Mouse (Mus musculus) retina, embryonic 14.5 days (tissue): ENCODE measurements around the gene Crlf1.

Experiments used
- DNase-seq: peaks from one replicate; pipeline ENCODE4 v3.0.0-alpha.2; 2015; ENCODE audit warnings: low spot score

Gene Crlf1

GRCm38 (mm10) chr8:70468733-70469132 is 24.2 kb upstream of the Crlf1 start:
- DNase-seq, result no peak

DNA sequence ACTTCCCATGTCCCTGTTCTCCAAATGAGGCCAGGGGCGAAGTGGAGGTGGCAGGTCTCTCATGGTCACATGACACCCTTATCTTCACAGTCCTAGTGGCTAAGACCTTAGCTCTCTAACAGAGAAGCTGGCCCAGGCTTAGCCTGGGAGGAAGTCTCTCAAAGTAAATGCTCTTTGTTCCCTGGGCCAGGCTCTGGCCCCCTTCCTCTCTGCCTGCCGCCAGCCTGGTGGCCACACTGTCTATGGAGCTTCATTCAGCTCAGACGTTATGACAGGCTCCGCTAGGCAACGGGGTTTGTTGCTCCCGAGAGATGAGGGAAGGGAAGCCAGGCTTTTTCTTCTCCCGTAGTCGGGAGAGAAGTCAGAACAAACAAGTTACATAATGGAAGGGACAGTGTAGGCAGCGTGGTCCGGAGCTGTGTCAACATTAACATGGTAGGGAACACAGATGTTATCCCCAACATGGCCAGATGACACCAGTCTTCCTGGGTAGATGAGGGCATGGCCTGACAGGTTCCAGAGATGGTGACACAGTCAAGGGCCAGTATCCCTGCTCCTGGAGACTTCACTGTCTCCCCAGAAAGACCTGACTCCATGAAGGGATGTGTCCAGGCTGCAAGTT is 23.6 kb upstream of the Crlf1 start:
- DNase-seq, result no peak

GRCm38 (mm10) chr8:70469938-70470337 is 23.0 kb upstream of the Crlf1 start:
- no peak for DNase-seq

GRCm38 (mm10) chr8:70471856-70472255 is 21.1 kb upstream of the Crlf1 start:
- no peak for DNase-seq

GRCm38 (mm10) chr8:70476333-70477268 is 16.4 kb upstream of the Crlf1 start, which contains the start of gene Klhl26:
TSS of gene Klhl26 (minus strand) at chr8:70476968.
- peak; percentile 95 for DNase-seq

- DNase-seq, result no peak
Observed at GRCm38 (mm10) chr8:70477269-70477982, 15.5 kb upstream of the Crlf1 start.

DNA sequence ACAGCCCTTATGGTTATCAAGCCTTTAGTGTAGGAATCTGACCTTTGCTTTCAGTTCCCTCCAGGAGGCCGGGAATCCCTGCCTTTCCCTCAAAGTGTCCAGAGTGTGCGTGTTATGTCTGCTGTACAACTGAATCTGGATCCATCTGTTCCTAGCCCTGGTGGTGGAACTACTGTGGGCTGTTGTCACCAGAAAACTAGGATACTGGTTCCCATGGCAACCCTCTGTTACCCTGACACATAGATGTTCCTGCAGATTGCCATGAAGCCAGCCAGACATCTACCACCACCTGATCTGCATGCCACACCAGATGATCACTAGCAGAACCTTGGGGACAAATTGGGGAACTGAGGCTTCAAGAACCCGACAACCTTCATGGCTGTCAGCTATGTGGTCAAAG is 11.1 kb upstream of the Crlf1 start:
- DNase-seq, result no peak

- DNase-seq, result no peak
Observed at GRCm38 (mm10) chr8:70482943-70483342, 10.0 kb upstream of the Crlf1 start.

- DNase-seq, result no peak
Observed at GRCm38 (mm10) chr8:70486191-70486681, 6.7 kb upstream of the Crlf1 start.

DNA sequence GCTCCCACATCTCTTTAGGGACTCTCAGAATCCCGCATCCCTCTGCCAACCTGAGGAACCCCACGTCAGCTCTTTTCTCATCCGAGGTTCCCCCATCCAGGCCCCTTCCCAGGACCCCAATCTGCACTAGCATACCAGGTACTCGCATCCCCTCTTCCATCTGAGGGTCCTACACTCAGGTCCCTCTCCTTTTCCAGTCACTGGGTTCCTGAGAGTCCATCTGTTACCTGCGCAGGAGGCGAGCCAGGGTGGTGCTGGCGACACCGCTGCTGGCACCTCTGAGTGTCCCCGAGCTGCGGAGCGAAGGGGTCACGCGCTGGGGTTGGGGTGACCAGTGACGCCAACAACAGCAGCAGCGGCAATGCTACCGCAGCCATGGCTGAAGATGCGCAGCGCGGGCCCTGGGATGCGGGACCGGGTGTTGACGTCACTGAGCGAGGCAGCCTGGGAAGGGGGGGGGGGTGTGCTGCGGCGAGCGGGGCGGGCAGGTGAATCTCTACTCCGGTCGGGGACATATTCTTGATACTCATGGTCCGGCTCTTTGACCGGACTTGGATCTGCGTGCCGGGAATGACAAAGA is 5.9 kb upstream of the Crlf1 start, which contains the start of gene Tmem59l:
TSS of gene Tmem59l (minus strand) at position 418 of the 580 bp plus-strand sequence.
- DNase-seq, result no peak

DNA sequence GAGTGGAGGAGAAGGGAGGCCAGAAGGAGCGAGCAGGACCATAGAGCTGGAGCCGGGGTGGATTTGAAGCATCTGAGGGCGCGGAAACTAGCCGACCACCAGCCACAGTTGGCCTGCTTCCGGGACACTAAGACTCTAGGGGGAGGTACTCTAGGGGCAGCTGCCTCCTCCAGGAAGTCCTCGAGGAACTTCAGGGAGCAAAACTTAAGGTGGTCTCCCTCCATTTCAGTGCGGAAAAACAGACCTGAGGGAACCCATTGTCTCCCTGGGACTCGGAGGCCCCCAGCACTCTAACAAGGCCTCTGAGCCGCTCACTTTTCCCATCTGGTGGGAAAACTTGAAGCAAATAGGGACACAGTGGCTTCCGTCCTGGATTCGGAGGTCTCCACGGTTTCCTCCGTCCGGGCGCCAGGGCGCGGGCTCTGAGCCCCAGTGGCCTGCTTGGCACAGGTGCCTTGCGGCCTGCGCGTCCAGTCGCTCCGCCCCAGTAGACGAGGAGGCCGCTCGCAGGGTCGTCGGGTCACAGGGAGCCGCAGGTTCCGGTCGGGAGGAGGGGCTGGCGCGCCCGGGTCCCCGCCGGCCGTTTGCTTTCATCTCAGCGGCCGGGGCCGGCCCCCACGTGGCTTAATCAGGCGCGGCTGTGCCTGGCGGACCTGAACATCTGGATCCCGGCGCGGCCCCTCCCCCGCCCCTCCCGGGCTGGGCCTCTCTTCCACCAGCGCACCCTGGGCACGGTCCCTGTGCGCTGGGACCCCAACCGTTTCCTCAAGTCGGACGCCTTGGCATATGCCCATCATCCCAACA is 4.8 kb upstream of the Crlf1 start:
- no peak for DNase-seq

DNA sequence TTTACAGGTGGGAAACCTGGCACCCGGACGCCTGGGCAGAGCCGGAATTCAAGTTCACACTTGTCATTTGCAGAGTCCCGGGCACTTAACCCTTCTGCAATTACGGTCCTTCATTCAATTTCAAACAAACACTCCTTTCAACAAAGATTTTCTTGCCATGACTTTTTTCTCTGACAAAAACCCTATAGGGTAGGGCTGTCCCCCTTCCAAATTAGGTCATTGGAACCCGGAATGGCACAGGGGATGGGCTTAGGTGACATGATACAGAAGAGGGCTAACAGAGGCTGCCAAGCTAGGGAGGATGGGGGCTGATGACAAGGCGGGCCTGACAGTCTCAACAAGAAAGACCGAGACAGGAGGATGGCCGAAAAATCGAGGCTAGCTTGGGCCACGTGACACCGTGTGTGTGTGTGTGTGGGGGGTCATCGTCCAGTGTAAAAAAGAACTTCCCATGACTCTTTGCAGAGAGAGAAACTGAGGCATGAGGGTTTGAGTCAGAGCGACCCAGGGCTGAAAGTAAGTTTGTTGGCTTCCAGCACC is 4.0 kb upstream of the Crlf1 start:
- no peak for DNase-seq

- no peak for DNase-seq
Observed at GRCm38 (mm10) chr8:70489576-70489975, 3.4 kb upstream of the Crlf1 start.

DNA sequence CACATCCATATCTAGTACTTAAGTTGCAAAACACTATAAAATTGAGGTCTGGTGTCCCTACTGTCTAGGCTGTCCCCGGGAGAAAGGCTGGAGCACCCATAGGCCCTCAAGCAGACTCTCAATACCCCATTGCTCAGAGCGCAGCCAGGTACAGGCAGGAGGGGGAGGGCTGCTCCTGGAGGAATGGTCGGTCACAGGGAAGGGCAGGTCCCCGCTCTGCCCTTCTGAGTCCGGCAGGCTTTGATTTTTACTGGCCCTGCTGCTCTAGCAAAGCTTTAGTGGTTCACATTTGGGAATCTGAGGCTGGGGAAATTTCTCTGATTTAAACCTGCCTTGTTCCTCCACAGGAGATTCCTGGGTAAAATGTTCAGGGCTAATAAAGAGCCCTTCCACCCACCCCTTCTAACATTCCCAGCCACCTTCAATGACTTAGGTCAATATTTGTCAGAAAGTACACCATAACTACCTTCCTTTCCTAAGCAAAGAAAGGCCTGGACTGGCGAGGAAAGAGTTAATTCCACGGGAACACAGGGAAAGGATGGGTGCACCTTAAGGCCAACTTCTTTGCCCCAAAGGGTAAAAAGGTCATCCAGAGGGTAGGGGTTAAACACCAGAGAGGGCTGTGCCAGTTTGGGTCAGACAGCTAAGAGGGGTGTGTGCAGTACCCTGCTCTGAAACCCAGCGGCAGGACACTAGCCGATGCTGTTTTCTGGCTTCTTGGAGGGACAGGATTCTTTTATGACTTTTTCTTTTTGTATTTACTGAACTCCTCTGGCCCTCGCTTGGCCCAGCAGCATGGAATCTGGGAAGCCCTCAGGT is 2.7 kb upstream of the Crlf1 start:
- no peak for DNase-seq

DNA sequence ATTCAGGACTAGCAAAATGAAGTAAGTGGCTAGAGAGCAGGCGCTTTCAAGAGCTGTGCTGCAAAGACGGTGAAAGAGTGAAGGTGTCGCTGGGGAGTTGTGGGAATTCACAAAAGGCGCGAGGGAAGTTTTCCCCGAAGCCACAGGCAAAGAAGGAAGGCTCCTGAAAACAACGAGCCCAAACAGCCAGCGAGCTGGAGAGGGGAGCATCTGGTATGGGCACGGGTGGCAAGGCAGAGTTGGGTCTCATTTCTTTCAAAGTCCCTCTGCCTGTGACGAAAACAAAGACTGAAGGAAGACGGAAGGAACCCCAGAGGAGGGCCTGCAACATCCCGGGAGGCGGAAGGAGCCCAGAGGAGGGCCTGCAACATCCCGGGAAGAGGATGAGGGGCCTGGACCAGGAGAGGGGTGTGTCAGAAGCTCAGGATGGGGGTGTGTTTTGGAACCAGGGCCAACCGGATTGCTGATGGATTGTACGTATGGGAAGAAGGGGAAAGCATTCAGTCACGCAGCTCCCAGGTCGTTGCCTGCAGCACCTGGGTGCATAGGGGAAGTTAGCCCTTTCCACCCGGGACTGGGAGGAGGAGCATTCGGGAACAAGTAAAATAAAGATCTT is 2.0 kb upstream of the Crlf1 start:
- DNase-seq, result no peak

DNA sequence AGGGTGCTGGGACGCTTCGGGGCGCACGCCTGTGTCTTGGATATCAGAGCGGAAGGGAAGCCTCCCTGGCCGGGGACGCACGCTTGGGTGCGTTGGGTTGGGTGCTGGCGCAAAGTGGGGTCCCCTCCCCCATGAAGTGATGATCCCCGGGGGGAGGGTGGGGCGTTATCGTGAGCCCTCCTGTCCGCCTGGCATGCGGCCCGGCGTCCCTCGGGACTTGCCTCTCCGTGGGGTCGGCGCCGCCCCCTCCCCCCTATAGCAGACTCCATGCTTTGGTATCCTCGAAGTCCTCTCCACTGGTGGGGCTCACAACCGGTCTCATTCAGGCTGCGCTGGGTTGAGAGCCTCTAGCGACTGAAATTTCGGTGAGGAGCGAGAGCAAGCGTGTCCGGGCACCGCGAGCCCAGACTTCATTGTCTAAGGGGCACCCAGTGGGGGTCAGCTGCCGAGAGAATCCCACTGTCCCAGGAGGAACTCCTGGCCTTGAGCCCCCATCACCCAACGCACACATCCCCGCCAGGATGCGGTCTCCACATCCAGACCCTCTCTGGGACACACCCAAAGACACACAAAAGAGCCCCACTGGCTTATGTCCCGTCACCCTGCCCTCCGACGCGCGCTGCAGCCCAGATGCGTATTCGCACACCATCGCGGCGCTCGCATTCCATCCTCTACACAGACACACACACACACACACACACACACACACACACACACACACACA is 896 bp downstream of the Crlf1 start:
- no peak for DNase-seq

DNA sequence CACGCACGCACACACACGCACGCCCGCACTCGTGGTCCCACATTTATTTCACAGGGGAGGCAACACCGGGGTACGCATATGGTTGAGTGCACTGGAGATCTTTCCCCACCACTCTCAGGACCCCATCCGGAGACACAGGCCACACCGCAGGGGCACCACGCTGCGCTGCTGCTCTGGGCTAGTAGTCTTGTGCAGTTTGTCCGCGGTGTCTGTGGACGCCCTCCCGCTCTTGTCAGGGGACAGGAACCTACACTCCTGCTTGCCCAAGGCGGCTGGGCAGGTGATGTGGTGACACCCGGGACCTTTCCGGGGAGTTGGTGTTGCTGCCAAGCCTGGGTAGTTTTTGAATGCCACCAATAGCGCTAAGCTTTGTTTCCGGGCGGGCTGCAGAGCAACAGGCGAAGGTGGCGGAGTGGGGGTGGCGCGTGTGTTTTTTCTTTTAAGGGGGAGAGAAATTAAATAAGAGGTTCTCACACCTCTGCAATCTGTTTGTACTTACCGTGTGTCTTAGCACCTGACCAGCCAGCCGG is 1.5 kb downstream of the Crlf1 start:
- DNase-seq, result no peak

GRCm38 (mm10) chr8:70495001-70495770 is 2.2 kb downstream of the Crlf1 start:
- no peak for DNase-seq
